Mouse (Mus musculus) myocyte (in vitro differentiated cells): ENCODE results near the gene Hexim2.

Source experiments
- CEBPB ChIP-seq: IDR thresholded peaks from 2 replicates; pipeline ENCODE4 v1.6.1; 2011; ENCODE audit warnings: mild to moderate bottlenecking, moderate library complexity; ENCODE audit not compliant: poor library complexity, insufficient read depth, severe bottlenecking
- E2F4 ChIP-seq: IDR thresholded peaks from one replicate; pipeline ENCODE4 v1.6.1; 2011; ENCODE audit warnings: mild to moderate bottlenecking, control low read depth, moderate library complexity; ENCODE audit not compliant: insufficient read depth
- MAX ChIP-seq: IDR thresholded peaks from one replicate; pipeline ENCODE4 v1.6.1; 2011; ENCODE audit warnings: low read depth, mild to moderate bottlenecking, control low read depth
- MYOD1 ChIP-seq, 3 experiments: IDR thresholded peaks; one replicate each; pipeline ENCODE4 v1.6.1; 2011; ENCODE audit warnings: control low read depth in 2 of 3, low read depth in 2 of 3, mild to moderate bottlenecking in 2 of 3, moderate library complexity in 1 of 3; ENCODE audit not compliant: insufficient read length in 2 of 3, control insufficient read depth in 1 of 3
- MYOG ChIP-seq, 3 experiments: IDR thresholded peaks; one replicate each; pipeline ENCODE4 v1.6.1; 2011; ENCODE audit warnings: control low read depth in 2 of 3, low read depth in 2 of 3, mild to moderate bottlenecking in 2 of 3; ENCODE audit not compliant: insufficient read length in 2 of 3, control insufficient read depth in 1 of 3, insufficient read depth in 1 of 3
- POLR2A ChIP-seq: IDR thresholded peaks from one replicate; pipeline ENCODE4 v1.6.1; 2011; ENCODE audit warnings: low read depth, mild to moderate bottlenecking, control low read depth, moderate library complexity; ENCODE audit not compliant: insufficient read length
- POLR2AphosphoS2 ChIP-seq: IDR thresholded peaks from one replicate; pipeline ENCODE4 v1.6.1; 2011; ENCODE audit warnings: low read depth, control low read depth; ENCODE audit not compliant: insufficient read length
- REST ChIP-seq: IDR thresholded peaks from one replicate; pipeline ENCODE4 v1.6.1; 2011; ENCODE audit warnings: mild to moderate bottlenecking, control low read depth, moderate library complexity; ENCODE audit not compliant: insufficient read depth, insufficient read length
- TCF12 ChIP-seq: IDR thresholded peaks from one replicate; pipeline ENCODE4 v1.6.1; 2011; ENCODE audit warnings: mild to moderate bottlenecking, control low read depth; ENCODE audit not compliant: poor library complexity, insufficient read depth, severe bottlenecking
- TCF3 ChIP-seq: IDR thresholded peaks from one replicate; pipeline ENCODE4 v1.6.1; 2011; ENCODE audit warnings: low read depth, control low read depth; ENCODE audit not compliant: insufficient read length
- USF1 ChIP-seq: IDR thresholded peaks from one replicate; pipeline ENCODE4 v1.6.1; 2011; ENCODE audit warnings: low read depth, mild to moderate bottlenecking, control low read depth, moderate library complexity

DNA sequence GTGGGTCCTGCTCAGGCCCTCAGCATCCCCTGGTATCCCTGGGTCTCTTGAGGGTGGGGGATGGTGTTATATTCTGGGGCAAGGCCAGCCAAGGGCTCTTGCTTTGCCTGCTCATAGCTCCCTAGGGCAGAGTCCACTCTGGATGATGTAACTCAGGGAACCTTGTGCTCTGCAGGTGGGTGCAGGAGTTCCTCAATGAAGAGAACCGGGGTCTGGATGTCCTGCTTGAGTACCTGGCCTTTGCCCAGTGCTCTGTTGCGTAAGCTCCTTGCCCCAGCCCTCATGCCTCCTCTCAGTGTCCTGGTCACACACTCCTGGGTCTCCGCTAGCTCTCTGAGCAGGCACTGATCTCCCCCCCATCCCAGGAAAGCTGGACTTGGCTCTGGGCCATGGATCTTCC, 49.7 kb downstream of the Hexim2 start:
- TF ChIP-seq USF1 (no peak), POLR2A (no peak), MAX (no peak), CEBPB (no peak), POLR2AphosphoS2 (no peak), MYOG (IDR thresholded peaks at IDR 0.05; ENCODE audit: control insufficient read depth in 1 of 3, insufficient read depth in 1 of 3, insufficient read length in 2 of 3, low read depth in 2 of 3) (no peak), TCF3 (no peak), REST (no peak), E2F4 (no peak), TCF12 (no peak), MYOD1 (IDR thresholded peaks at IDR 0.05; ENCODE audit: control insufficient read depth in 1 of 3, insufficient read length in 2 of 3, low read depth in 2 of 3) (no peak)
